Mouse (Mus musculus) testis, adult 2 months (tissue): Measurements from ENCODE around the gene Rasgef1c. TPM values are rescaled to one million over a fixed set of nuclear protein-coding genes. Genes with fewer than 3 reads are reported as not detected.

Source experiments
- H3K27ac ChIP-seq: fragments of 200-500 bp; 2 replicates; pipeline ENCODE4 v1.5.1; 2012; ENCODE audit warnings: low read depth, low read length; ENCODE audit not compliant: control insufficient read depth, insufficient read depth
- H3K27me3 ChIP-seq: fragments of 200-500 bp; 2 replicates; pipeline ENCODE4 v1.6.1; 2012; ENCODE audit warnings: mild to moderate bottlenecking, low read length, moderate library complexity; ENCODE audit not compliant: control insufficient read depth, insufficient read depth
- H3K36me3 ChIP-seq: fragments of 200-500 bp; 2 replicates; pipeline ENCODE4 v1.6.1; 2012; ENCODE audit warnings: mild to moderate bottlenecking, low read length; ENCODE audit not compliant: control insufficient read depth, insufficient read depth
- H3K4me1 ChIP-seq: fragments of 200-500 bp; 2 replicates; pipeline ENCODE4 v1.6.1; 2012; ENCODE audit warnings: low read length; ENCODE audit not compliant: control insufficient read depth, insufficient read depth
- H3K4me3 ChIP-seq: fragments of 200-500 bp; 2 replicates; pipeline ENCODE4 v1.5.1; 2012; ENCODE audit warnings: low read depth, mild to moderate bottlenecking, low read length, moderate library complexity, mixed read lengths; ENCODE audit not compliant: control insufficient read depth
- CTCF ChIP-seq: fragments of 200-500 bp; IDR thresholded peaks from 2 replicates; pipeline ENCODE4 v1.5.1; 2012; ENCODE audit warnings: low read depth, mild to moderate bottlenecking, inconsistent platforms, low read length, moderate library complexity; ENCODE audit not compliant: control insufficient read depth, insufficient read depth, insufficient replicate concordance
- POLR2A ChIP-seq: fragments of 200-500 bp; IDR thresholded peaks from 2 replicates; pipeline ENCODE4 v1.6.1; 2012; ENCODE audit warnings: low read depth, mild to moderate bottlenecking, inconsistent platforms, low read length, moderate library complexity; ENCODE audit not compliant: control insufficient read depth
- polyA plus RNA-seq: library from polyadenylated mRNA; depleted of rRNA; stranded (reverse); fragments of >200 nt; gene quantifications from 2 replicates; pipeline ENCODE4 v1.2.3, GENCODE M21; 2012; rRNA removed

Gene Rasgef1c
- 0.69 and 0.93 TPM in 2 replicates for polyA plus RNA-seq

GRCm38 (mm10) chr11:49901659-49902458, at the start of gene Rasgef1c:
Rasgef1c (plus strand) TSS chr11:49901835.
- Histone ChIP-seq H3K4me3 (peak within 1 kb of the TSS; percentile 66), H3K4me1 (peaks cover 10% of the 10 kb centered on the region), H3K27ac (no peak within 1 kb of the TSS), H3K27me3 (no peaks in the 10 kb centered on the region), H3K36me3 (no peaks in the 10 kb centered on the region)
- peak; percentile 65; the same call in 1 of the 2 replicates for TF ChIP-seq CTCF
- no peak for TF ChIP-seq POLR2A

- TF ChIP-seq POLR2A: no peak
- H3K4me3 ChIP-seq: no peak overlapping the region
- no peaks in the 10 kb centered on the region for H3K4me1 ChIP-seq
- H3K27me3 ChIP-seq: no peaks in the 10 kb centered on the region
- H3K36me3 ChIP-seq: peaks cover 1% of the 10 kb centered on the region
- H3K27ac ChIP-seq: no peak overlapping the region
Measured at GRCm38 (mm10) chr11:49855144-49855543, 46.5 kb upstream of the Rasgef1c start.

- no peak overlapping the region for H3K4me3 ChIP-seq
- H3K27ac ChIP-seq: no peak overlapping the region
- no peaks in the 10 kb centered on the region for H3K4me1 ChIP-seq
- TF ChIP-seq POLR2A (no peak), CTCF (no peak)
- peaks cover 1% of the 10 kb centered on the region; the same call in 1 of the 2 replicates for H3K36me3 ChIP-seq
- H3K27me3 ChIP-seq: no peaks in the 10 kb centered on the region
Measured at GRCm38 (mm10) chr11:49861139-49861538, 40.5 kb upstream of the Rasgef1c start.

GRCm38 (mm10) chr11:49863926-49864325, 37.7 kb upstream of the Rasgef1c start:
- Histone ChIP-seq H3K27me3 (no peaks in the 10 kb centered on the region), H3K4me3 (no peak overlapping the region), H3K36me3 (peaks cover 1% of the 10 kb centered on the region; the same call in 1 of the 2 replicates), H3K4me1 (no peaks in the 10 kb centered on the region), H3K27ac (no peak overlapping the region)
- TF ChIP-seq POLR2A: no peak
- no peak for TF ChIP-seq CTCF

- TF ChIP-seq CTCF: no peak
- Histone ChIP-seq H3K4me1 (no peaks in the 10 kb centered on the region), H3K27ac (no peak overlapping the region), H3K4me3 (no peak overlapping the region), H3K36me3 (peaks cover 1% of the 10 kb centered on the region; the same call in 1 of the 2 replicates), H3K27me3 (no peaks in the 10 kb centered on the region)
Measured at GRCm38 (mm10) chr11:49867320-49867719, 34.3 kb upstream of the Rasgef1c start.

- H3K27ac ChIP-seq: no peak overlapping the region
- no peaks in the 10 kb centered on the region for H3K27me3 ChIP-seq
- no peak for TF ChIP-seq POLR2A
- TF ChIP-seq CTCF: peak; percentile 42; the same call in 1 of the 2 replicates
- no peak overlapping the region for H3K4me3 ChIP-seq
- H3K36me3 ChIP-seq: peaks cover 8% of the 10 kb centered on the region
- H3K4me1 ChIP-seq: no peaks in the 10 kb centered on the region
Measured at GRCm38 (mm10) chr11:49869762-49870161, 31.9 kb upstream of the Rasgef1c start.

- Histone ChIP-seq H3K27me3 (no peaks in the 10 kb centered on the region), H3K36me3 (peaks cover 7% of the 10 kb centered on the region), H3K4me3 (no peak overlapping the region), H3K4me1 (no peaks in the 10 kb centered on the region), H3K27ac (no peak overlapping the region)
- TF ChIP-seq CTCF (peak; percentile 5; the same call in 1 of the 2 replicates), POLR2A (no peak)
Measured at GRCm38 (mm10) chr11:49871914-49872313, 29.7 kb upstream of the Rasgef1c start.

GRCm38 (mm10) chr11:49872779-49873178, 28.9 kb upstream of the Rasgef1c start:
- no peaks in the 10 kb centered on the region for H3K27me3 ChIP-seq
- peak overlapping the region; percentile 24; the same call in 1 of the 2 replicates for H3K4me3 ChIP-seq
- H3K27ac ChIP-seq: peak overlapping the region; percentile 38
- H3K36me3 ChIP-seq: peaks cover 7% of the 10 kb centered on the region
- no peaks in the 10 kb centered on the region for H3K4me1 ChIP-seq
- TF ChIP-seq POLR2A (no peak), CTCF (no peak)
